Mouse (Mus musculus): Measurements from ENCODE around the gene Fgr.

Fgr gene

DNA sequence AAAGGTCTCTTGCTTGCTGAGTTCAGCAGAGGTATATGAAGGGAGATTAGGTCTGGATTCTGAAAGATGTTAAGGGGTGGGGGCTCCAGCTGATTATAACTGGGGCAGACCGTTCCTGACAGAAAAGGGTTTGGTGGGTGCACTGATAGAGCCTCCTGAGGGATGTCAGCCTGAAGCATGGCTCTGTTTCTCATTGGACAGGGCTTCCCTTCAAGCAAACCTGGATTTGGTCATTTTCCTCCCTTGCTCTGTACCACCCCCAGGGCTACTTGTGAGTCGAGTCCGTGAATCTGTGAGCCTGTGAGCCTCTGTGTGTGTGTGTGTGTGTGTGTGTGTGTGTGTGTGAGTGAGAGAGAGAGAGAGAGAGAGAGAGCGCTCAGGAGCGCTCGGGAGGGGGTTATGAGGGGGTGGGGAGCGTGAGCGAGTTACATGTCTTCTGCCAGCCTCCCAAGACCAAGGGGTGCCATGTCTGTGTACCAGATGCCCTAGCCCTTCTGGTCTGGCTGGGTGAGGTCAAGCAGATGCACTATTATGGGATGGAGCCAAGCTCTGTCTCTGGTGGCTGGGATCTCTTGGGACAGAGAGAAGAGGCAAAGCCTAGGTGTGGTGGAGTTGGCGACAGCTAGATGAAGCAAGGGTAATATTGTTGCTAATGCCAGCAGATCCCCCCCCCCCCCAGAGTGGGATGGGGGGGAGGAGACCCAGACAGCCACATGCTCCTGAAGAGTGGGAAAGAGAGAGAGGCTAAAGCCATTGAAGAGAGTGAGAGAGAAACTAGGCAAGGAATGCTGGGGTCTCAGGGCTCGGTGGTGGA lies 41.2 kb downstream of the Fgr start:
- DNase-seq (ENCODE audit: low spot score), result peak; percentile 52

DNA sequence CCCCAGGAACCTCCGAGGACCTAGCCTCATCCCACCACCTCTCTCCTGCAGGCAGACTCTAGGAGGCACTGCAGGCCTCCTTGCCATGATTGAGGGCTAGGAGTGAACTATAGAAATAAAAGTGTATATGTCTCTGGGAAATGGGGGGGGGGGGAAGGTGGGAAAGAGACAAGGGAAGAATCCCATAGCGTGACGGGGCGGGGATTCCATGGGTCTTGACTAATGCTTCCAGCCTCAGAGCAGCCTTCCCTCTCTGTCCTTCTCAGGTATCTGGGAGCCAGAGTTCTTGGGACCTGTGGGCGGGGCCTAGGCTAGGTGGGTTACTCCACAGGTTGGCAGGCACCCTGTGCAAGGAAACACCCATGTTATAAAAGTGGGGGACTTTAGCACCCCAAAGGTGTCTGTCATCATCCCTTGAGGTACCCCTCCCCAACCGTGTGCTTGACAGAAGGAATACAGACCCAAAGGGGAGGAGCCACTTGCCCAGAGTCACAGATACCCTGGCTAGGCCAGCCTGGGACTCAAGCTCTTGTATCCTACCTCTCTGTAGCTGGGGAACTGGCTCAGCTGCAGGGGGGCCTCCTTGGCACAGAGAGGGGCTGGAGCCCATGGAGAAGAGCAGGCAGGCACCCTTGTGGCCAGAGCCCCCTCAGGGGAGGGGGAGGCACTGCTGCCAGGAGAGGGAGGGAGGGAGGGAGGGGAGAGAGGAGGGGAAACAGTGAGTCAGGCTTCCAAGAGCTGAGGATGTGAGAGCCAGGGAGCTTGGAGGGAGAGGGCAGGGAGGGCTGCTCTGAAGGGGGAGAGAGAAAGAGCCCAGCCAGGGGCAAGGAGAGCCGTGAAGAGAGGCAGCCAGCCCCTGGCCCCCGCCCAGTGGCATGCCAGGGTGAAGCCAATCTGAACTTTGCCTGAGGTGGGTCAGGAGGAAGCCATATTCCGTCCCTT lies 42.1 kb downstream of the Fgr start:
- DNase-seq (ENCODE audit: low spot score), result no peak

- DNase-seq (ENCODE audit: low spot score), result peak; percentile 54
Observed at GRCm38 (mm10) chr4:133016677-133017415, 43.0 kb downstream of the Fgr start.

DNA sequence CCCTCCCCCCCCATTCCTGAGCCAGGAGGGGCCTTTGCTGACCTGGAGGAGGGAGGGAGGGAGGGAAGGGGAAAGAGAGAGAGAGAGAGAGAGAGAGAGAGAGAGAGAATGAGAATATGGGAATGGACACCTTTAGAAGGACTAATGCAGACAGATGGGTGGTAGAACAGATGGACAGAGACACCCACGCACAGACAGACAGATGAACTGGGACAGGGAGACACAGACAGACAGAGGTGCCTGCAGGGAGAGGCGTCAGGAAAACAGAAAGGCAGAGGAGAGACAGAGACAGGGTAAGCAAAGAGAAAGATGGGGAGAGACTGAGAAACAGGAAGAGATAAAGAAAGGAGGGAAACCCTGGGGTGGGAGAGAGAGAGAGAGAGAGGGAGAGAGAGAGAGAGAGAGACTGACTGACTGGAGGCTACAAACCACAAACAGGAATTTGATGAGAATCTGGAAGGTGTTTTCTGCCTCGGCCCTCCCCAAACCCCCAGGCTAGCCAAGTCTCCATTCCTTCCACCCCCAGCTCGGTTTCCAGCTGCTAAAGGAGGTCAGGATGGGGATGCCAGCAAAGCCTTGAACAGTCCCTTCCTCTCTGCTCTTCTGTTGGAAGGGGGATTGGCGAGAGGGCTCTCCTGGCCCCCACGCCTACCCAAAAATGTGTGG lies 43.8 kb downstream of the Fgr start:
- no peak for DNase-seq (ENCODE audit: low spot score)

- no peak for DNase-seq (ENCODE audit: low spot score)
Observed at GRCm38 (mm10) chr4:133018263-133018798, 44.4 kb downstream of the Fgr start.

- no peak for DNase-seq (ENCODE audit: low spot score)
Observed at GRCm38 (mm10) chr4:133020721-133021120, 46.8 kb downstream of the Fgr start.

DNA sequence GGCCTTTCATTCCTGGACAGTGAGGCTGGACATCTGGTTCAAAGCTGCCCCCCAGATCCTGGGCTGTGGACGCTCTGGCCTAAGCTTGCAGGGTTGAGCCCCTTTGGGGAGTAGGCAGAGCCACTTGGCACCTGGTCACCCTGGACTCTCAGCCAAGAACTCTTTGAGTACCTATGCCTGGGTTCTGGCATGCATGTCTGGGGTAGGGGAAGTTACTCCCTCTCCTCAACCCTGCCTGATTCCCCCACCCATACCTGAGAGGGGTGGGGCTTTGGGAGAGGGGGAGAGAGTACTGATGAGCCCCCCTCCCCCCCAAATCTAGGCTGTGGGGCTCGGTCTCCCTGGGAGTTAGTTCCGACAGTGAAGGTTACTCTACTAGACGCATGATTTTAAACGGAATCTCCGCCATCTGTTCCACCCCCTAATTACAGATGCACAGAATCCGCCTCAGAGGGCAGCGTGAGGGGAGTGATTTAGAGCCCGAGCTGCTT lies 47.3 kb downstream of the Fgr start:
- peak; percentile 73 for DNase-seq (ENCODE audit: low spot score)

DNA sequence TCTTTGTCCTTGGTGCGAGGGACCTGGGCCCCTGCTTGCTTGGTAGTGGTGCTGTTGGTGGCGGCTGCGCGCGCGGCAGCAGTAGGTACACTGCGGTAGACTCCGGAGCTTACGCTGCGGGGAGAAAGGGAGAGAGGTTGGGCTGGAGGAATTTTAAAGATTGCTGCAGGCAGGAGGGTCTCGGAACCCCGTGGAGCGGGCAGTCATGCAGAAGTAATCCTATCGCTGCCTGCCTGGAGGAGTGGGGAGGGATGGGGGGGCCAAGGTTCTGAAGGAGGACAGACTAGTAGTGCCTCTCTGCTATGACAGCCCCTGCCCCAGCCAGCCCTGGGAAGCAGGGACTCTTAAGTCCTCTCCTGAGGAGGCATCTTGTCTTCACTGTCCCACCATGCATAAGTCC lies 48.3 kb downstream of the Fgr start:
- DNase-seq (ENCODE audit: low spot score), result peak; percentile 55

DNA sequence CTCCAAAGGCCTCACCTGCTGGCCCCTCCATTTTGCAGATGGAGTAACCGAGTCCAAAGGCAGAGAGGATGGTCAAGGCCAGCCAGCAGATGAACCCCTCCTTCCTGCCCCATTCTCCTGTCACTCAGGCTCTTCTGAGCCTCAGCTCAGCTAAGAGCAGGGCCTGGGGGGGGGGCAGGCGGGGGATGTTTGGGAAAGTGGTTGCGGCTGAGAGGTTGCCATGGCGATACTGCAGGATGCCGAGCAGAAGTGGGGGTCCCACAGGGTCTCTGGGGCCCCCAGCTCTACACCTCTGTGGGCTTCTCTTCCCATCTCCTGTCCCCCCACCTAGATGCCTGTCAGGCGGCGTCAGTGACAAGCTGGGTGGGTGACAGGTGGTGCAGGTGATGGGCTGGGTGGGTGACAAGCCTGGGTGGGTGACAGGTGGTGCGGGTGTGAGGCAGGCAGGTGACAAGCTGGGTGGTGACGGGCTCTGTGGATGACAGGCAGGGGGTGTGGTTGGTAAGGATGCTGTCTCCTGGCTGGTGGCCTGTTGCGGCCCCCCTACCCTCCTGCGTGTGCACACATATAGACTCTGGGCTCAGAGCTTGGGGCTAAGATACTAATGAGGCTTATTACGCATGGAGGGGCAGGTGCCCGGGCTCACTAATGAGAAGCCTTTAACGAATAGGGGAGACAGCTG lies 49.2 kb downstream of the Fgr start:
- peak; percentile 47 for DNase-seq (ENCODE audit: low spot score)

- DNase-seq (ENCODE audit: low spot score), result no peak
Observed at GRCm38 (mm10) chr4:133023636-133024035, 49.7 kb downstream of the Fgr start.

- peak; percentile 34 for DNase-seq (ENCODE audit: low spot score)
Observed at GRCm38 (mm10) chr4:133024404-133024803, 50.5 kb downstream of the Fgr start.

DNA sequence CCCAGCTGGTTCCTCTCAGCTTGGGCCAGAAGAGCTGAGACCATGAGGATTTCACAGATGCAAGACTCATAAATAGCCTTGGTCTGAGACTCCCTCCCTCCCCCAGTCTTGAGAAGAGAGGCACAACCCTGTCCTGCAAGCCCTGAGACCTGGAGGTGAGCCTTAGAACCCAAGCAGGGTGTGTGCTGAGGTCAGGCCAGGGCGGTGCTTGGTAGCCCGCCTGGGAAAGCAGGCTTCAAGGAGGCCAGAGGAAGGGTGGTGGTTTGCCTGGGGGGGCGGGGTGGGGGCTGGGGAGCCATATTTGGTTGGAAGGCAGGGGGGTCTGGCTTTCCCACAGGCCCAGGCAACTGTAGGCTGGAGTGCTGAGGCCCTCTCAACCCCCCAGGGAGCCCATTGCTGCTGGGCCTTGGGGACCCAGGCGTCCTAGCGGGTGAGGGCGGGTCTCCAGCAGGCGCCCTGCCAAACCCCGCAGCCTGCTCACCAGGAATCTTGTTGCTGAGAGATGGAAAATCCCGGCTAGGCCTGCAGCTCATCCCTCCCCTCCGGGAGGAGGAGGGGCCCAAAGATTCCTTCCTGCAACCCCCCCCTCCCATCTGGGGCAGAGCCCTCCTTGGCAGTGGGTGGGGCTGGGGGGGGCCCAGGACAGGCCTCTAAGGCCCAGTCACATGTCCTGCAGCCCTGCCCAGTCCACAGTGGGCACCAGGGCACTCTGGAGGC lies 51.2 kb downstream of the Fgr start:
- DNase-seq (ENCODE audit: low spot score), result no peak

- DNase-seq (ENCODE audit: low spot score), result no peak
Observed at GRCm38 (mm10) chr4:133026272-133026671, 52.4 kb downstream of the Fgr start.

GRCm38 (mm10) chr4:133026826-133027375 lies 53.0 kb downstream of the Fgr start:
- no peak for DNase-seq (ENCODE audit: low spot score)

DNA sequence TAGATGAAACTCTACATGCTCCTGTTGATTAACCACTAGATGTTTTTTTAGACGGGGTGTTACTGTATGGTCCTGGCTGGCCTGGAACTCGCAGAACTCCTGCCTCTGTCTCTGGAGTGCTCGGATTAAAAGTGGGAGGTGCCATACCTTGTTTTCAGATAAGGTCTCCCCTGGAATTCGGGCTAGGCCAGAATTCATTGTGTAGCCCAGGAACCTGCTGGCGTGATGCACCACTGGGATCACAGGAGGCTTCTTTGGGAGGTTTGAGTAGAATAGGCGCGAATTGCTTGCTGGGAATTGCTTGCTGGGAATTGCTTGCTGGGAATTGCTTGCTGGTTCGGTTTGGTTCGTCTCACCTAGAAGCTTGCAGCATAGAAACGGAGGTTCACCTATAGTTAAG lies 53.8 kb downstream of the Fgr start:
- no peak for DNase-seq (ENCODE audit: low spot score)

DNA sequence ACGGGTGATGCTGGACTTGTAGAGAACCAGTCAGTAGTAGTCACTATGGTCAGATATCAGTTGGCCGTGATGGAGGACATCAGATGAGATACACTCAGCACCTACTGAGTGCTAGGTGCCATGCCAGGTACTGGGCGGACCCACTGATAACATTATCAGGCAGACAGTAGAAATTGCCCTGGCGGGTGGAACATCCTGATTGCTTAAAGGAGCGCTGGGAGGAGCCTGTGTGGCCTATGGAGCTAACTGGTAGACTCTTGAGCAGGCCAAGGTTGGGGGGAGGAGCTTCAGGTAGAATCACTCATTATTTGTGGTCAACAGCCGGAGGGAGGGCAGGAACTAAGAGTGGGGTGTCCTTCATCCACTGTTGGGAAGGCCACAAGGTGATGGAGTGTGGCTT lies 54.3 kb downstream of the Fgr start:
- DNase-seq (ENCODE audit: low spot score), result no peak

DNA sequence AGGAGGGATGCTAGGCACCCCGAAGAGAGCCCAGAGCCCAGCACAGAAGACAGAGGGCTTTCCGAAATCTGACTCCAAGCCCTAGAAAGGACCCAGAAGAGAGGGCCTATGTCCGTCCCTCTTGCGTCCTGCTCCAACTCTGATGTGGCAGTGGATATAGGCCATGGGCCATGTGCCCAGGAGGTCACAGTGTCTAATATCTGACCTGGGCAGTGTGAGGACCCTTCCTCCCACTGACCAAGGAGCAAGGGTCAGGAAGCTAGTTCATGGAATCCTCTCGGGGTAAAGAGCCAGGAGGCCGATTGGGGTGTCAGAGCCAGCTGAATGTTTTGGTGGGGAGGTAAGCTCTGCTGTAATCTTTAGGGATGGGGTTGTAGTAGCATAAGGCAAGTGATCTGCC lies 55.0 kb downstream of the Fgr start:
- no peak for DNase-seq (ENCODE audit: low spot score)

- DNase-seq (ENCODE audit: low spot score), result no peak
Observed at GRCm38 (mm10) chr4:133032410-133033095, 58.7 kb downstream of the Fgr start.

- no peak for DNase-seq (ENCODE audit: low spot score)
Observed at GRCm38 (mm10) chr4:133034478-133034877, 60.6 kb downstream of the Fgr start.
